Mouse (Mus musculus) liver, postnatal 0 days (tissue): ENCODE measurements around the gene Tekt3.

Experiments used
- CTCF ChIP-seq: sonication (generic); IDR thresholded peaks from 2 replicates; pipeline ENCODE4 v1.5.1; 2016; ENCODE audit warnings: antibody characterized with exemption, low read depth
- EP300 ChIP-seq: IDR thresholded peaks from 2 replicates; pipeline ENCODE4 v1.6.1; 2016; ENCODE audit warnings: antibody characterized with exemption, low read depth, mild to moderate bottlenecking

DNA sequence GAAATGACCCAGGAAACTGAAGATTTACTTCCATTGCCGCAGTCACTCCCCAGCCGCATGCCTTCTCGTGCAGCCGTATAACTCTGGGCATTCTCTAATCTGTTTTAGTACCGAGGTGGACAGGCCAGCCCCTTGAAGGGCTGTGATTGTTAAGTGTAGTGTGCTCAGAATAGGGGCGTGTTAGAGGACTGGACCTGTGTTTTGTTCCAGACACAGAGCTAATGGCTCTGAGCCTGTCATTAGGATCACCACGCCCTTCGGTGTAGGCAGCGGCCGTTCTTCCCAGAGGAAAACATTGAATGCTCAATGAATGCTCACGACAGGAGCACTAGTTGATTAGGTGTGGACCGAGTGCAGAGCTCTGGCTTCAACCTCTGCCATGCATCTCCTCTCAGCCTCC is 68.4 kb downstream of the Tekt3 start:
- TF ChIP-seq CTCF (no peak), EP300 (no peak)
